Mouse (Mus musculus) bone marrow, adult 2 months (tissue): ENCODE results near the gene Lst1.

Experiments used
- CTCF ChIP-seq: fragments of 200-500 bp; IDR thresholded peaks from 2 replicates; pipeline ENCODE4 v1.5.1; 2011; ENCODE audit warnings: low read length, control low read depth; ENCODE audit not compliant: control insufficient read depth, insufficient read depth
- POLR2A ChIP-seq: fragments of 200-500 bp; IDR thresholded peaks from 2 replicates; pipeline ENCODE4 v1.6.1; 2011; ENCODE audit warnings: low read depth, mild to moderate bottlenecking, control low read depth, low read length, borderline replicate concordance; ENCODE audit not compliant: control insufficient read depth

- TF ChIP-seq CTCF = no peak
- TF ChIP-seq POLR2A = no peak
These were observed 19.6 kb downstream of the Lst1 start for GRCm38 (mm10) chr17:35168541-35169207.
